Mouse (Mus musculus) gastrocnemius, postnatal 14 days (tissue): ENCODE measurements around the gene Fam196b. TPM values are rescaled to one million over a fixed set of nuclear protein-coding genes. Genes with fewer than 3 reads are reported as not detected.

ENCODE experiments used
- DNase-seq: peaks from one replicate; pipeline ENCODE4 v3.0.0; 2021; ENCODE audit warnings: mixed read lengths
- intact Hi-C: fragments of 180-260 bp; cut with DNase I; formaldehyde crosslinking; loops from one replicate; pipeline ENCODE4 v1.15.1; 2025; ENCODE audit warnings: low total_unique reads
- total RNA-seq, 2 experiments: library from RNA; stranded (reverse); gene quantifications; 2 replicates each; pipeline ENCODE4 v1.2.3; 2021

Gene Fam196b
- total RNA-seq, 2 experiments from 2014 or later, result 0.04 to 0.07 TPM

DNA sequence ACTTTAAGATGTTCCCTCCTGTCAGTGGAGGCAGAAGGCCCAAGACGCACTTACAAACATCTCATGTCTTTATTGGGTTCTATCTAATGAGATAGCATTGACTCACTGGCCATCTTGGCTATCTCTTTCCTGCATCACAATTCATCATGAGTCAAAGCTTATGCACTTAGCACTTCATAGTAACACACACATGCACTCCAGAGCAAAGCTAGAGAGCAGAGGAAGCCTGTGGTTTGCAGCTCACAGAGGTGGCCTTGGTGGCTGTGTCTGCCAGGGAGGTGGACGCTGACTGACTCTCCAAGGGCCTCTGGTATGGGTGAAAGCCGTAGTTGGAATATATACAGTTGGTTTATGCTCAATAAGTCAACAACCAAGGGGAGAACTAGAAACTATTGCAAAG is 81.2 kb downstream of the Fam196b start:
- intact Hi-C loops, result no loop called here
- DNase-seq, result no peak

DNA sequence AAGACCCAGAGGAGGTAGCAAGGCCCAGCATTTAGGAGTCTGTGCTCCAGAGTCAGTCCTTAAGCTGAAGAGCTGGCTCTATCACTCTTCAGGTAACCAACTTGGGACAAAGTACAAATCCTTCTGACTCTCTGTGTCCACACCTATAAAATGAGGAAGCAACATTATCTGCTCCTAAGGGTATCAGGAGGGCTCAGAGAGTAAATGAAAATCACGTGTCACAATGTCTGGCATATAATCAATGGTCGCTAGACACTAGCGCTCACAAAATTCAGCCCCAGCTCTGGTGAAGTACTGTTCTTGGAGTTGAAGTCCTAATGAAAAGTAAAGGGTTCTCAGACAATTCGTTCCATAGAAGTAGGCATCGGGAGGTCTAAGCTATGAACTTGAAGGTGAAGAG is 83.0 kb downstream of the Fam196b start:
- intact Hi-C loops, result no loop called here
- DNase-seq, result no peak

DNA sequence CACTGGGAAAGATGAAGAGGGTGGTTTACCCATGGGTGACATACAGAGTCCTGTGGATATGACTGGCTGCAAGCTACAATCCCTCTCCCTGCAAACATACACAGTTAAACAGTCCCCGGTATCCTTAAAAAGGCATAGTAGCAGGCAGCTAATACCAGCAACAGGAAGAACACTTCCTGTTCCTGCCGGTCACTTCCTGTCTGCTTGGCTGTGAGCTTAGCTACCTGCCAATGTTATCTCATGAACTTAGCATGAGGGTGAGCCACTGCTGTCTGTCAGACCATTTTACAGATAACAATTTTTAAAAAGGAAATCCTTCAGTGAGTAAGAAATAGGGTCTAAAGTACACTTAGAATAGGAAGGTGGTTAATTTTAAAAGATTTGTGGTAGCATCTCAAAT is 83.9 kb downstream of the Fam196b start:
- intact Hi-C loops, result no loop called here
- no peak for DNase-seq

DNA sequence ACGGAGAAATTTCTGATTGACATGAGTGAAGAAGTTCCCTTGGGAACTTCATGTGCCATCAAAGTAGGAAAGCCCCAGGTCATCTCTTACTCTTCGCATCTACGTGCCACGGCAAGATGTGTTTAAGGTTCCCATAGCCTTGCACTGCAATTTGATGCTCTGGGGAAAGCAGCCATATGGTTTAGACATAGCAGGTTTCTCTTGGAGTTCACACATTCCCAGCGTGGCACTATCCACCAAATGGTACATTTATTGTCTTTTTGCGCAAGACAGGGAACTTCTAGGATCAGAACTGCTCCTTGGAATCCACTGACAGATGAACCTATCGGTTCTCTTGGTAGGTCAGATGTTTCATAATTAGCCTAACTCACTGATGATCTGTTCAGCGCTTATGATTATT is 86.7 kb downstream of the Fam196b start:
- intact Hi-C loops, result no loop called here
- no peak for DNase-seq

DNA sequence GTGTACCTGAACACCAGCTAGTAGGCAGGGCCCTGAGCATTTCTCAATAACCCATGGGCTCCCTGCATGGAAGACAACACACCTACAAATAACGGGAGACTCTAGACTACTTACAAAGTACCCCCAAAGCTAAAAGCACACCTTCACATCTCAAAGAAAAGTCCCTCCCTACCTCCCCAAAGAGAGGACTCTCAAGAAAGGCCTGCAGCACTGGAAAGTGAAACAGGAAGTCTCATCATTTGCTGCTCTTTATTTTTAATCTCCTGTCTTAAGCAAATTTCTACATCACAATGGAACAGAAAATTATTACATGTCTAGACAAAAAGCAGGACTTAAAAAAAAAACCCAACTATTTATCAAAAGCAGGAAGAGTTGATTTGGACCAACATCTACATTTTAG is 90.7 kb downstream of the Fam196b start:
- intact Hi-C loops, result no loop called here
- no peak for DNase-seq

DNA sequence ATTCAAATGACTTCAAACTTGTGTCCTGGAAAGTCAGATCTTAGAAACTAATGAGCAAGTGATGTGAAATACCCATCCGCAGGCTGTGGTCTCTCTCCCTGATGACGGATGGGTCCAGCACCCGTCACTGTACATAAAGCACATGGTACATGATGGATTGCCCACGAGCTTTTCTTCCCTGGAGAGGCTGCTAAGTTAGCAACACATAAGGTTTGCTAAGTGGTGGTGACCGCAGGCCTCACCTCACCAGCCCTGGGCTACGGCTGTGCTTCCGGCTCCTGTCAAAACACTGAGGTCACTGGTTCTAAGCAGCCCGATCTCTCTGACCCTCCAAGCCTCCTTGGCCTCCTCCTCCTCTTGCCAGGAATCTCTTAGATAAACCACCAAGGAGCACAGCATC is 91.7 kb downstream of the Fam196b start:
- DNase-seq, result no peak
- intact Hi-C loops, result no loop called here

DNA sequence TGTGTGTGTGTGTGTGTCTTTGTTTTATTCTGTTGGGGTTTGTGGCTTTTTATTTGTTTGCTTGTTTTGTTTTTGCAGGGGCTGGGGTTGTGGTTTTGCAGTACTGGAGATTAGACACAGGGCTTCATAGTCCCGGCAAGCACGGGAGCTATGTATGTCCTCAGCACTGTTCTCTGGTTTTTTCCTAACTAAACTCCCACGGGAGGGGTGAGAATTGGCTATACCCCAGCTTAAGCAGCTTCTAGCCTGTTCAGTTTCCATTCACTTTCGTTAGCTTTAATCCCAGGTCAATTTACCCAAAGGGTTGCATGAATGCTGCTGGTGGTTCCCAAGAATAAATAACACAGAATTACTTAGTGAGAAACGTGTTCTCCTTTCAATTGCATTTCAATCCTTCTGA is 92.2 kb downstream of the Fam196b start:
- intact Hi-C loops, result no loop called here
- no peak for DNase-seq

DNA sequence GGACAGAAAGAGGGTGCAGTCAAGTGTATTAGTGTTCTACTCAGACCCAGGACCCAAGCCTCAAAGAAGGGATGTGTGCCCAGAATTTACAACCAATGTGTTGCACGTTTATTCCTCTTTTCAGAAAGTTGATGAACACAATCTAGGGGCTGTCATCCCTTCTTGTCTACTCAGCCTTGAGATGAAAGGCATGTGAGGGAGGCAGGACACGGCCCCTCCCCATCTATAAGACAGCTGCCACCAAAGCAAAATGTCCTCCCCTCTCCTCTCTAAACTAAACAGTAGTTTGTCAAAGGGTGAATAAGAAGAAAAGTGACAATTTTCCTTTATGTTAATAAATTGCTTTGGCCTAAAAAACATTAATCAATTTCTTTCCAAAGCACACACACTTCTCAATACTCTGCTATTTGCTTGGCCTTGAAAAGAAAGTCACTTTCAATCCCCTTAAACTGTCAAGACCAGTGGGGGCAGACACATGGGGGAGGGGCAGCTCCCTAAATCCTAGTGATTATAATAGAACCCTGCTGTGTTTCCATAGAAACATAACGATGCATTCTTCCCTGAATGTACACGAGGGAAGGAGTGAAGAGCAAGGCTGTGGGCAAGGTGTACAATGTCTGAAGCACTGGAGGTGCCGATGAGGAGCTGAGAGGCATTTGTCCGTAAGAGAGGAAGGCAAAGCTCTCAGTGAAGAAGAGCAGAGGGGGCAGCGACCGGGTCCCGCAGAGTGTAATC is 101.4 kb downstream of the Fam196b start:
- intact Hi-C loops, result no loop called here
- DNase-seq, result no peak

DNA sequence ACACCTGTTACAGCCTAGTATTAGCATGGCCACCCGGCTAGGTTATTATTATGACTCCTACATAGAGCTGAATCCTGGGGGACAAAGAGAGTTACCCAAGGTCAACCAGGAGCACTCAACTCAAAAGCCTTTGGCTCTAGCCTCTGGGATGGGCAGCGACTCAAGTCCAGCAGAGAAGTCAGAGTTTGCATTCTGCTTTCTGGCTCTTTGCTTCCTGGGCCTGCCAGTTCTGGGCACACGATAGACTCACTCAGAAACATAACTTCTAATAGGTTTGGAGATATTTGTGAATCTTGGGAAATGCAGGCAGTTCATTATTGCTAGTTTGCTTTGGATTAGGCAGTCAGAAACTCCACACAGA is 102.0 kb downstream of the Fam196b start:
- intact Hi-C loops, result no loop called here
- DNase-seq, result no peak

DNA sequence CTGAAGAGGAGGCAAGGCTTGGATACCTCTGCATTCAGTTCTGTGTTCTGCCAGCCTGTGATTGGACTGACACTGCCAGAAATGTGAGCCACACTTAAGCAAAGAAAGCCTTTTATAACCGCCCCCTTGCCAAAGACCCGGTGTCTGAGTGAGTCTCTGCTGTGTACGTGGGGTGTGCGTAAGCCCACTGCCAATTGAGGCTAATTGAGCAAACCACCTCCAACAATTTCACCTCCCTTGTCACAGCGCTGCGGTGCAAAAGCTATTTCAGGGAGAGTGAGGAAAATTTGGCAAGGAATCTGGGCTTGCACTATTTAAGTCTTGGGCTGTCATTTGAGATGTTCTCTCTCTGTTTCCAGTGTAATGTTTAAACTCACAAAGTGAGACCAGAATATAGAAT is 106.4 kb downstream of the Fam196b start:
- DNase-seq, result no peak
- intact Hi-C loops, result no loop called here

DNA sequence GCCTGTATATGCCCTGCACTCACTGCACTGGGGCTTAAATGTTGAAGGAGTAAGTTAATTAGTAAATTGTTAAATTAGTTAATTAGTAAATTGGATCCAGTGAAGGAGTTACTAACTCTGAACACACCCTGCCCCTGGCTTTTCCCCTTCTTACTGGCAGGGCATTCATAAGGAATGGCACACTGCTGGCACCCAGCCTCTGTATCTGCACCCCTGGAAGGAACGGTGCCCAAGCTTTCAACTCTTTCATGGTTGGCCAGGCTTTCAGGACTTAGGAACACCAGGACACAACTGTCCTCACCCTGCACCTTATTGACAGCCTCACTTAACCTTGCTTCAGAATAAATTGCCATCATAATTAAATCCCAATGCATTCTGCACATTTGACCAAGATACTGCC is 109.9 kb downstream of the Fam196b start:
- intact Hi-C loops, result no loop called here

DNA sequence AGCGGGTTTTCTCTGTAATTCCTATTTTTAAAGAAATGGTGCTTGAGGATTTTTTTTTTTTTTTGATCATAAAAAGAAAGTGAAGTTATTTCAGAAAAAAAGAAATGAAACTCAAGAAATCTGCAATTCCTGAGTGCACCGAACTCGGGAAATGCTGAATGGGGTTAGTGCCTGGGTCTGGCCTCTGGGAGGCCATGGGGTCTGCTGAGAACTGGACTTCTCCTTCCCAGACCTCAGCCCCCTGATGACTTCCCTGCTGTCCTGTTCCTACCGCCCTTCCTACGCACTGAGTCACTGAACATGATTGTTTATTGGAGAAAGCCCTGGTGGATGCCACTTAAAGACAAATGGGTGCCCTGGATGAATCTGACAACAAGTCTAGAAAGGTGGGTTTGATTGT is 112.6 kb downstream of the Fam196b start:
- DNase-seq, result no peak
- intact Hi-C loops, result no loop called here

More for the DNA sequence above, 109.9 kb downstream of the Fam196b start:
- no peak for DNase-seq

DNA sequence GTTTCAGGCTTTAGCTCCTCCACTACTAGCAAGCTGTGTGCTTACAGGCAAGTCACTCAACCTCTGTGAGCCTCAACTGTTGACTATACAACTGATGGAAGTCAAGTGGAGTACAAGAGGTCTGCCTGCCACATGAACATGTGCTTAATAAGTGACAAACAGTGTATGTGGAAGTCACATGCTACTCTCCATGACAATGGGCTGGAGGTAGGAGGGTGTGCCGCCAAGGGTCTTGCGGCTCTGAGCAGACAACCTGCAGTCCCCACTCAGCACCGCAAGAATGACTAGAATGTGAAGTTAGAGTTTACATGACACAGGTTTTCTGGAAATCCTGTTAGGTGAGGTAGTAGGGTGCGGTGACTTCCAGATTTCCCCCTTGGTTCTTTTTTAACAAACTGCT is 116.3 kb downstream of the Fam196b start:
- intact Hi-C loops, result no loop called here
- no peak for DNase-seq

DNA sequence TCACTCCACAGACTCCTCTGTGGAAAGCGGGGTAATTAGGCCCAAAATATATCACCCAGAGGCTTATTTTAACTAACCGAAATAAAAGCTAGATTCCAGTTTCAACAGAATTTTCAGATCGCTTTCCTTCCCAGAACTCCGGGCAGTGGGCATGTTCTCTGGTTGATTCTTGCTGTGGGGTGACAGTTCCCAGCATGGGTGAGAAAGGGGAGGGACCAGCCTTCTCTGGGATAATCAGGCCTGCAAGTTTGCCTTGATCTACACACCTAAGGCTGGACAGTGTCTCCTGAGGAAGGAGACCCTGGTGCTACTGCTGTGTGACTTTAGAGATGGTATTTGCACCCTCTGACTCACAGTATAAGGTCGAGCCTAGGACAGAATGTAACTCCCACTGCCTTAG is 116.7 kb downstream of the Fam196b start:
- intact Hi-C loops, result no loop called here
- DNase-seq, result no peak

DNA sequence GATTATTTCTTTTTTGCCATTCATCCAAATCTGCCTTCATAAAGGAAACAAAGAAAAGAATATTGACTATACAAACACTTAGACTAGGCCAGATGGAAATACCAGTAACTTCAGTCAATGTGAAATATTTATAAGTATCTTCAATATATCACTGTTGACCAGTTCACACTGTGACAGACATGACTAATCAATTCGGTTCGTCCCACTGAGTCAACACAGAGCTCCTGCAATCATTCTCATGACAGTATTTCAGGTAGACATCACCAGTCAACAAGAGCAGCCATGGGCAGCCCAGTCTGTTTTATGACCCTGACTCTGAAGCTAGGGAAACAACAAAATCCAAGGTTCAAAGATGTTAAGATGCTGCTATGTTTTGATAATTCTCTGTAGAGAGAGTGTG is 117.4 kb downstream of the Fam196b start:
- intact Hi-C loops, result no loop called here
- DNase-seq, result no peak

DNA sequence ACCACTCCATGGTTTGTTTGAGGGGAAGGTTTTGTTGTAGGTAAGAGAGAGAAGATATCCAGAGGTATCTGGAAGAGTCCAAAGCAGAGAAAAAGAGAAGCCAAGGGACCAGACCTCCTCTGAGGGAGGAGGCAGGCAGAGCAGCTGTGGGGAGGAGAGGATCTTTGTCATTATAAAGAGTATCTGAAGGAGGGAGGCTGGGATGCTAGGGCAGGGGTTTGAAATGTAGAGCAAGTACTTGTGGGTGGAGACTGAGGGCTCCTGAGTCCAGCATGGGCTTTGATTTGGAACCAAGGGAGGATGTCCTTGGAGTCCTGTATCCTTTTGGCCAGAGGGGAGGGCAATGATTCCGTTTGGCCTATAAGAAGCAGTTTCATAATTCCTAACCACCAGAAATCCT is 122.8 kb downstream of the Fam196b start:
- intact Hi-C loops, result no loop called here
- no peak for DNase-seq

DNA sequence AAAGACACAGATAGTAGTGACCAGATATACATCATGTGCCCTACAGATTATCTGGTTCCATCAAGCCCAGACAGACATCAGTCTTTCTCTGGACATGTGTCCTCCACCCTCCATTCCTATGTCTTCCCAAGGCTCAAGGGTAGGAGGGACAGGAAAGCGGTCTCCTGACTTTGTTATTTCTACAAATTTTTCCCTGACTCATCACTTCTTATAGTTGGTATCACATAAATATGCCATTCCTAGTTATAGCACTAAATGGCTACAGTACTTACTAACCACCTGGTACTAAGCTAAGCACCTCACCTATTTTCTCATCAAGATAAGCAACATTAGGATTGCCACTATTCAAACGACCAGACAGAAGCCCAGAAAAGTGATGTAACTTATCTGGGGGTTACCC is 123.8 kb downstream of the Fam196b start:
- DNase-seq, result no peak
- intact Hi-C loops, result no loop called here

DNA sequence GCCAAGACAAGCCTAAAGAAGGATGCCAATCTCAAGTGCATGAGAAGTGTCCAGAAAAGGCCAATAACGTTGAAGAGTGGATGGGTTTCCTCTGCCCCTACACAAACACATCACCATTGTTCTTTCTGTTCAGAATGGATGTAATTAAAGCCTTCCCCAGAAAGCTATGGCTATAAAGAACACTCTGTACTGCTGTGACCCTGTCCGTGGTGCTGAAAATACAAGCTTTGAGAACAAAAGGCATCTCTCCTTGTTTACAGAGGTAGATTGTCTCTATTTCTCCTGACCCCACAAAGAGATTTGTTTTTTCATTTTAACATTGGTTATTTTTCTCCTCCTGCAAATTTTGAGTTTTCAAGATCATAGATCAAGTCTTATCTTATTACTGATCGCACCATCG is 133.3 kb downstream of the Fam196b start:
- DNase-seq, result peak; percentile 9
- intact Hi-C loops, result no loop called here

DNA sequence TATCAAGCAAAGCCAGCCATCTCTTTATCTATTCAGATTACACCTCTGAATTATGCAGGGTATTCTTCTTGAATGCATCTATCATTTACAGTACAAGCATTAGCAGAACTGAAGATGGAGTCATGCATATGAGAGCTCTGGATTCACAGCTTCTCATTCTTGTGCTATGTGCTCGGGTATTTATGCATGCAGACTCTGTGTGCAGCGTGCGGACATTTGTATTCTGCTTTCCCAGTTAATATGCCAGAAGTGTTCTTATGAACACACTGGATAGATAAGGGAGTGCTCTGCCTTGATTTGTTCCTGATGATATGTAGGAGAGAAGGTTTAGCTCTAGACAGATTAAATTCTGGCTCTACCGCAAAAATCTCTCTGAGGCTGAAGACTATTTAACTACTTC is 135.3 kb downstream of the Fam196b start:
- intact Hi-C loops, result no loop called here
- DNase-seq, result no peak

DNA sequence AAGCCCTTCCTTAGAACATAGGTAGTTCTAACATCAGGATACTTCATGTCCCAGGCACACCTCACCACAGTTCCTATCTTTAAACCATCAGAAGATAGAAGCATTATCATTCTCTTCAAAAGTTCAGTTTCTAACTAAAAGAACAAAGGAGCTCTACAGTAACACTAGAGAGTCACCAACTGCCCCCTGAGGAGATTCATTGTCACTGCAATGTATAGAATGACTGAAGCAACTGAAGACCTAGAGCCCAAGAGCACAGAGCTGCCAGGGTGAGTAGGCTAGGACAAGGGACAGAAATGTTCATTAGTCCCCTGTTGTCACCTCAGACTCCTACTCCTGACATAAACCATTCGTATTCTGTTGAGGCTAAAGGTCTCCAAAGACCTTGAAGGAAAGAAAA is 152.4 kb downstream of the Fam196b start:
- intact Hi-C loops, result no loop called here
- no peak for DNase-seq

DNA sequence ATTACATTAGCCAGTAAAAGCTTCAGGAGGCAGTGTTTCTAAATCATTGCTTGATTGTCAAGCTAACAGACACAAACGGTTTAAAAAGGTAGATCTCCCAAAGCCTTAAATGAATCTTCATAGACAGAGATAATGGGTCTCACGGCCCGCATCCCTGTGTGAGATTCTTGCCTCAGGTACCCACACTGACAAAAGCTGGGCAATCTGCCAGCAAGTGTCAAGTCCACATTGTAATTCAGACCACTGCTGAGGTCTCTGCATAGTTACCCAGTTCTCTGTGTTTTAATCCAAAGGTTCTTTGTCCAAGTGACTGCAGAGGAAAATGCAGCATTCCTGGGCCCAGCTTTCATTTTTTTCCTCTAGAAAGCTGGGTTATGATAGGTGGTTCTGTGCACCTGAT is 153.9 kb downstream of the Fam196b start:
- DNase-seq, result no peak
- intact Hi-C loops, result no loop called here

DNA sequence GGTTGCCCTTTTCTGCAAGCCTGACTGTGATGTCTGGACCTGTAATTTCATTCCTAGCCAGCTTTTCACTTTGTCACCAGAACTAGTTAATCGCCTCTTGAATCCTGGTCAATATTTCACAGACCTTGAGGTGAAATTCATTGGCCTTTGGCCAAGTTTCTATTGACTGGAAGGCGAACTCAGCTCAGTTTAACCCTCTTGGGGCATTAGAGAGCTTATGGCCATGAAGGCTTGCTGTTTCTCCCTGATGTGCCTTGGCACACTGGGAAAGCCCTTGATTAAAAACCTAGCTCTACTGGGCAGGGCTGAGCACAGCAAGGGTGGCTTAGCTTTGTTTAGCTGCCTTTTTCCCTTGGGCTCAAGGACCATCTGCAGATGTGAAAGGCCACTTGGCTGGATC is 155.2 kb downstream of the Fam196b start:
- intact Hi-C loops, result no loop called here
- DNase-seq, result no peak
